Mouse (Mus musculus) limb, embryonic 14.5 days (tissue): ENCODE data around the gene Rfc5. TPM values are rescaled to one million over a fixed set of nuclear protein-coding genes. Genes with fewer than 3 reads are reported as not detected.

Experiments
- ATAC-seq: fragments of 200-750 bp; cut with Nextera tagmentation; 2 replicates; pipeline ENCODE4 v1.8.0; 2017; ENCODE audit warnings: low read depth, moderate number of reproducible peaks, moderate TSS enrichment; ENCODE audit not compliant: low FRiP score
- DNase-seq: peaks from one replicate; pipeline ENCODE4 v3.0.0-alpha.2; 2015; ENCODE audit warnings: low spot score
- H3K27ac ChIP-seq: fragments of 300-500 bp; sonication (generic); replicated peaks from 2 replicates; pipeline ENCODE4 v1.5.1; 2014; ENCODE audit warnings: low read depth, mild to moderate bottlenecking, low read length, moderate library complexity, mixed read lengths
- H3K27me3 ChIP-seq: fragments of 300-500 bp; sonication (generic); 2 replicates; pipeline ENCODE4 v1.6.1; 2014; ENCODE audit warnings: low read length, mixed read lengths; ENCODE audit not compliant: control insufficient read depth, insufficient read depth
- H3K36me3 ChIP-seq: fragments of 300-500 bp; sonication (generic); 2 replicates; pipeline ENCODE4 v1.6.1; 2014; ENCODE audit warnings: mild to moderate bottlenecking, low read length, moderate library complexity, mixed read lengths; ENCODE audit not compliant: control insufficient read depth, insufficient read depth
- H3K4me1 ChIP-seq: fragments of 300-500 bp; sonication (generic); 2 replicates; pipeline ENCODE4 v1.6.1; 2014; ENCODE audit warnings: antibody characterized with exemption, low read length, mixed read lengths; ENCODE audit not compliant: control insufficient read depth, insufficient read depth
- H3K4me2 ChIP-seq: fragments of 300-500 bp; sonication (generic); replicated peaks from 2 replicates; pipeline ENCODE4 v1.6.1; 2014; ENCODE audit warnings: low read depth, mild to moderate bottlenecking, low read length, moderate library complexity; ENCODE audit not compliant: severe bottlenecking
- H3K4me3 ChIP-seq: fragments of 300-500 bp; sonication (generic); replicated peaks from 2 replicates; pipeline ENCODE4 v1.5.1; 2014; ENCODE audit warnings: low read length
- H3K9ac ChIP-seq: fragments of 300-500 bp; sonication (generic); 2 replicates; pipeline ENCODE4 v1.6.1; 2014; ENCODE audit warnings: mild to moderate bottlenecking, low read depth, low read length, moderate library complexity; ENCODE audit not compliant: severe bottlenecking
- H3K9me3 ChIP-seq: fragments of 300-500 bp; sonication (generic); 2 replicates; pipeline ENCODE4 v1.6.1; 2016; ENCODE audit warnings: low read length; ENCODE audit not compliant: control insufficient read depth
- POLR2A ChIP-seq: fragments of 200-500 bp; IDR thresholded peaks from 2 replicates; pipeline ENCODE4 v1.8.0; 2012; ENCODE audit warnings: inconsistent platforms, mild to moderate bottlenecking, moderate library complexity, borderline replicate concordance; ENCODE audit not compliant: insufficient read depth, insufficient read length; ENCODE audit errors: extremely low read depth
- WGBS: fragments of 180-500 bp; shearing (Covaris S2); extraction: QIAGEN DNeasy Blood & Tissue Kit; methylation state at CpG from one replicate; pipeline ENCODE4 v1.1.7; 2014; 5-methylcytosine and 5-hydroxymethylcytosine counted together
- polyA plus RNA-seq, 2 experiments: library from polyadenylated mRNA; depleted of rRNA in 1 of 2; stranded (reverse) in 1 of 2; unstranded in 1 of 2; fragments of >200 nt; fragmentation: Nextera tagmentation in 1 of 2; extraction: Ambion mirVana in 1 of 2; gene quantifications; 2 replicates each; pipeline versions ENCODE4 v1.2.1 to v1.2.3; 2012 to 2014

The Rfc5 gene
- polyA plus RNA-seq, 2 experiments, result 54.7 to 74.7 TPM

- no peak overlapping the region for H3K4me2 ChIP-seq
- ATAC-seq, result no peak
- DNase-seq, result no peak
- H3K27me3 ChIP-seq, result no peaks in the 10 kb centered on the region
- 81% methylated on average over 8 of the region's 8 CpGs for WGBS
- H3K36me3 ChIP-seq, result no peaks in the 10 kb centered on the region
- no peak overlapping the region for H3K4me3 ChIP-seq
- TF ChIP-seq POLR2A, result no peak
- H3K9ac ChIP-seq, result no peak overlapping the region
- no peaks in the 10 kb centered on the region for H3K9me3 ChIP-seq
- no peak overlapping the region for H3K27ac ChIP-seq
- H3K4me1 ChIP-seq, result no peaks in the 10 kb centered on the region
Observed at GRCm38 (mm10) chr5:117338503-117338902, 50.3 kb downstream of the Rfc5 start.

GRCm38 (mm10) chr5:117337999-117338398 is 50.8 kb downstream of the Rfc5 start:
- no peak for TF ChIP-seq POLR2A
- WGBS, result 89% methylated on average over 10 of the region's 10 CpGs
- H3K27me3 ChIP-seq, result no peaks in the 10 kb centered on the region
- H3K36me3 ChIP-seq, result no peaks in the 10 kb centered on the region
- H3K4me1 ChIP-seq, result no peaks in the 10 kb centered on the region
- H3K9me3 ChIP-seq, result no peaks in the 10 kb centered on the region
- DNase-seq (no peak), ATAC-seq (no peak)
- no peak overlapping the region for H3K9ac ChIP-seq
- H3K4me2 ChIP-seq, result no peak overlapping the region
- no peak overlapping the region for H3K27ac ChIP-seq
- H3K4me3 ChIP-seq, result no peak overlapping the region

GRCm38 (mm10) chr5:117330457-117330856 is 58.4 kb downstream of the Rfc5 start:
- H3K4me2 ChIP-seq, result no peak overlapping the region
- no peak overlapping the region for H3K27ac ChIP-seq
- H3K4me3 ChIP-seq, result no peak overlapping the region
- no peaks in the 10 kb centered on the region for H3K27me3 ChIP-seq
- ATAC-seq (no peak), DNase-seq (no peak)
- no peaks in the 10 kb centered on the region for H3K9me3 ChIP-seq
- WGBS, result 74% methylated on average over 7 of the region's 7 CpGs
- no peak overlapping the region for H3K9ac ChIP-seq
- H3K36me3 ChIP-seq, result no peaks in the 10 kb centered on the region
- TF ChIP-seq POLR2A, result no peak
- H3K4me1 ChIP-seq, result no peaks in the 10 kb centered on the region

Other genes starting within 250 kb of the Rfc5 start
- gene Pebp1, start 101.4 kb downstream of the Rfc5 start, polyA plus RNA-seq (2012; rRNA removed), result 547 and 736 TPM in 2 replicates
- 706 and 740 TPM in 2 replicates for gene Pebp1, start 101.4 kb downstream of the Rfc5 start, polyA plus RNA-seq (2014; fragmentation: Nextera tagmentation; extraction: Ambion mirVana)
- gene Vsig10, start 70.0 kb downstream of the Rfc5 start, polyA plus RNA-seq (2012; rRNA removed), result 10.3 and 14.0 TPM in 2 replicates
- 4.5 and 6.8 TPM in 2 replicates for gene Vsig10, start 70.0 kb downstream of the Rfc5 start, polyA plus RNA-seq (2014; fragmentation: Nextera tagmentation; extraction: Ambion mirVana)
- gene Wsb2, start 31.7 kb downstream of the Rfc5 start, polyA plus RNA-seq (2012; rRNA removed), result 59.5 and 81.6 TPM in 2 replicates
- gene Wsb2, start 31.7 kb downstream of the Rfc5 start, polyA plus RNA-seq (2014; fragmentation: Nextera tagmentation; extraction: Ambion mirVana), result 66.2 and 69.4 TPM in 2 replicates
- gene Ksr2, start 25.0 kb upstream of the Rfc5 start, polyA plus RNA-seq (2012; rRNA removed), result 0.12 and 0.13 TPM in 2 replicates
- 0.08 and 0.12 TPM in 2 replicates for gene Ksr2, start 25.0 kb upstream of the Rfc5 start, polyA plus RNA-seq (2014; fragmentation: Nextera tagmentation; extraction: Ambion mirVana)